9 mouse cellular contexts compared by ENCODE assay signal in genomic region chr6:121063771-121064170, GRCm38 (mm10).
DNase-seq lines count a peak whose midpoint lies in the region; ATAC-seq and TF ChIP-seq lines count a peak whose summit lies in the region.
"Had no signal": no experiment of that assay in that cellular context is flagged by ENCODE, and none has a peak within 500 bp of the region (broad histone marks: within the 10 kb centered on the region; RNA-seq: fewer than 3 reads in every experiment).

No protein-coding gene starts in this region.

- 75% methylated on average over 8 of the region's 8 CpGs for WGBS in lung, embryonic 15.5 days
- WGBS in forebrain, embryonic 16.5 days: 84% methylated on average over 8 of the region's 8 CpGs
- 33% methylated on average over 8 of the region's 8 CpGs for WGBS in small intestine, adult 2 months

- peak overlapping the region; percentile 29; the same call in 1 of the 2 replicates for H3K9ac ChIP-seq in lung, embryonic 15.5 days
- H3K9ac ChIP-seq in forebrain, embryonic 16.5 days (replicated peaks; ENCODE audit: low read depth, low read length): peak overlapping the region; percentile 52

- peak overlapping the region; percentile 46; the same call in 1 of the 2 replicates for H3K4me2 ChIP-seq in lung, embryonic 15.5 days
- H3K4me2 ChIP-seq in forebrain, embryonic 16.5 days (ENCODE audit: low read length): no peak overlapping the region

- TF ChIP-seq POLR2A in small intestine, adult 2 months (IDR thresholded peaks at IDR 0.05; ENCODE audit: low read depth, low read length): no peak; the same call in 1 of the 2 replicates

- H3K9me3 ChIP-seq in lung, embryonic 15.5 days: no peaks in the 10 kb centered on the region
- no peaks in the 10 kb centered on the region for H3K9me3 ChIP-seq in forebrain, embryonic 16.5 days (ENCODE audit: control insufficient read depth, low read length)

- H3K4me1 ChIP-seq in lung, embryonic 15.5 days: peaks cover 47% of the 10 kb centered on the region
- peaks cover 22% of the 10 kb centered on the region for H3K4me1 ChIP-seq in forebrain, embryonic 16.5 days (replicated peaks; ENCODE audit: control insufficient read depth, insufficient read depth, low read length)
- H3K4me1 ChIP-seq in small intestine, adult 2 months (ENCODE audit: control insufficient read depth, insufficient read depth, insufficient read length, low read length): peaks cover 24% of the 10 kb centered on the region

- H3K27me3 ChIP-seq in lung, embryonic 15.5 days: no peaks in the 10 kb centered on the region
- no peaks in the 10 kb centered on the region for H3K27me3 ChIP-seq in forebrain, embryonic 16.5 days (replicated peaks; ENCODE audit: control insufficient read depth, insufficient read depth, low read length)
- no peaks in the 10 kb centered on the region for H3K27me3 ChIP-seq in small intestine, adult 2 months (ENCODE audit: control insufficient read depth, insufficient read depth, low read length)

- no peak; the same call in 1 of the 2 replicates for ATAC-seq in lung, embryonic 15.5 days (ENCODE audit: borderline replicate concordance, extremely low read depth, low FRiP score, low TSS enrichment)
- peak; percentile 4; the same call in 1 of the 2 replicates for ATAC-seq in forebrain, embryonic 16.5 days

- H3K4me3 ChIP-seq in lung, embryonic 15.5 days: no peak overlapping the region
- H3K4me3 ChIP-seq in forebrain, embryonic 16.5 days (replicated peaks; ENCODE audit: low read length): no peak overlapping the region
- peak overlapping the region; percentile 54 for H3K4me3 ChIP-seq in small intestine, adult 2 months (ENCODE audit: low read depth, low read length)
- H3K4me3 ChIP-seq: layer of hippocampus, adult 2 months had no signal

- H3K27ac ChIP-seq in lung, embryonic 15.5 days: peak overlapping the region; percentile 91
- peak overlapping the region; percentile 91 for H3K27ac ChIP-seq in forebrain, embryonic 16.5 days (ENCODE audit: low read length)
- peak overlapping the region; percentile 72 for H3K27ac ChIP-seq in small intestine, adult 2 months (ENCODE audit: insufficient read depth, low read depth, low read length)
- H3K27ac ChIP-seq: layer of hippocampus, adult 2 months had no signal

- no peak for DNase-seq in lung, postnatal 10 days
- DNase-seq in kidney, postnatal 10 days: peak; percentile 50
- DNase-seq in embryo, embryonic 10.5 days (ENCODE audit: low spot score): no peak
- DNase-seq in lung, postnatal 36 days: no peak
- no peak for DNase-seq in frontal cortex, adult 2 months (ENCODE audit: extremely low spot score in 1 of 2, low spot score in 1 of 2)

- no peaks in the 10 kb centered on the region for H3K36me3 ChIP-seq in lung, embryonic 15.5 days
- no peaks in the 10 kb centered on the region for H3K36me3 ChIP-seq in forebrain, embryonic 16.5 days (ENCODE audit: control insufficient read depth, insufficient read depth)
- H3K36me3 ChIP-seq in small intestine, adult 2 months (ENCODE audit: control insufficient read depth, insufficient read depth, low read length): no peaks in the 10 kb centered on the region

- TF ChIP-seq CTCF in small intestine, adult 2 months (IDR thresholded peaks at IDR 0.05; ENCODE audit: extremely low read depth, insufficient read length, insufficient replicate concordance, low read depth, low read length): no peak
